Mouse (Mus musculus): ENCODE measurements at regions not wholly inside any gene's neighbourhood (a gene's known extent, or its start where the extent isn't known, plus 50 kb on each side); places are given as distances from the start of the nearest gene placed in this dataset.
A peak's percentile ranks its signal among the peaks of the same experiment; 100 is the strongest.

GRCm38 (mm10) chr17:49219512-49220197 lies 208.5 kb upstream of the Mocs1 start:
- no peak for DNase-seq

- DNase-seq = no peak
Measured at GRCm38 (mm10) chr17:49223212-49223611, 204.9 kb upstream of the Mocs1 start.

DNA sequence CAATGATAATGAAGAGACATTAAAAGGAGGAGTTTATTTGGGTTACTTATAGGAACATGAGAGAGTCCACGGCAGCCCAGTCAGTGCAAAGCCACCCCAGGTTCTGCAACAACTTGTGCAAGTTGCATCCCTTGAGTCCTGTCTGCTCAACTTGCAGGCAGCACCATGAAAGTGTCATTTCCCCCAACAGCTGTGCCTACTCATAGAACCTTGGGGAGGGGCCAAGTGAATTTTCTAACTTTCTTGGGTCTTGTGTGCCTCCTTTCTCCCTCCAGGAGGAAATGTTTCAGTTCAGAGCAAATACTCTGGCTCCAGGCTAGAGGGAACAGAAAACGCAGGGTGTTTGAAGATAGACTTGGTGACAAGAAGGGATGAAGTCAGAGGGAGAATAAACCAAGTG lies 204.5 kb upstream of the Mocs1 start:
- no peak for DNase-seq

- no peak for DNase-seq
Measured at GRCm38 (mm10) chr17:49225255-49226015, 202.7 kb upstream of the Mocs1 start.

DNA sequence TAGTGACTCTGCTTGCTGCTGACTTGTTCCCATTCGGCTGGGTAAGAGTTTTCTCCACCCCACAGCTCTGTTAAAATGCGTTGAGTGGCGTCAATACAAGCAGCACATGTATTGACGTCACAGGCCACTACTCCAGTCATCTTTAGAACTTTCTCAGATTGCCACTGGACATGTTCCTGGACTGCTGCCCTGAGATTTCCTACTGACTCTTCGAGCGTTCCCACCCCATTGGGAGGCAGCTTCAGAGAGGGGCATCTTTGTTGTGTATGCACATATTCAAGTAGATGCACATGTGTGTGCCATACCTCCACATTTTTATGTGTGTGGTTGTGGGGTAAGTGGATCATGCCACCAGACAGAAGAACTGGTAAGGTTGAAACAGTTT lies 202.2 kb upstream of the Mocs1 start:
- DNase-seq = no peak

DNA sequence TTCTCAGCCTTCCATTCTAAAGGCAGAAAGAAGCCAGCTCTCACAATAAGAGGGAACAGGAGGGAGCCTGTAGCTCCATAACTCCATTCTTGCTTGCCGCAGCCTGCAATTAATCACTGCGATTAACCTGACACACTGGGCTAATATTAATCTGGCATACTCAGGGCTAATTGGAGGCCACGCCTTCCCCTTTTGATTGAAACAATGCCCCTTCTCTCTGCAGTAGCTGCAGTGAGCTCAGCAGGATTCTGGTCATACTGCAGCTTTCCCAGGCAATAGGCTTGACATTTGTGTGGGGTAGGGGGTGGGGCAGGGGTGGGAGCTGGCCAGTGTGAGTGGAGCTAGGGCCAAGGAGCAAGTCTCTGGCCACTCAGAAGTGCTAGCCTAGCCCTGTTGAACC lies 196.9 kb upstream of the Mocs1 start:
- no peak for DNase-seq

DNA sequence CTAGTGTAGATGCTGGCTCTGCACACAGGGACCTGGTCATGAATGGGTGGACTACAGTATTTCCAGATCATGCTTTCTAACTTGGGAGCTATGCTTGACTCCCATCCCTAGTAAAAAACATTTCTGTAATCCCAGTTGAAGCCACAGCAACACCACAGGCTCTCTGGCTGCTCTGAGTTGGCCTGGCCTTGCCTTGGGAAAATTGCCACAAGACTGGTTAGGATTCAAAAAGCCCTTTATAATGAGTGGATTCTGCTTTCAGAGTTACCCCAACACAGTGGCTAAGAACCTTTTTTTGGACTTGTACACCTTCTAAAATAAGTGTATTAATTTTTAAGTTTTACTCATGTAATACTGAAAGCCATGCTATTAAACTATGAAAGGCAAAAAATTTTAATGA lies 188.1 kb upstream of the Mocs1 start:
- DNase-seq = no peak

DNA sequence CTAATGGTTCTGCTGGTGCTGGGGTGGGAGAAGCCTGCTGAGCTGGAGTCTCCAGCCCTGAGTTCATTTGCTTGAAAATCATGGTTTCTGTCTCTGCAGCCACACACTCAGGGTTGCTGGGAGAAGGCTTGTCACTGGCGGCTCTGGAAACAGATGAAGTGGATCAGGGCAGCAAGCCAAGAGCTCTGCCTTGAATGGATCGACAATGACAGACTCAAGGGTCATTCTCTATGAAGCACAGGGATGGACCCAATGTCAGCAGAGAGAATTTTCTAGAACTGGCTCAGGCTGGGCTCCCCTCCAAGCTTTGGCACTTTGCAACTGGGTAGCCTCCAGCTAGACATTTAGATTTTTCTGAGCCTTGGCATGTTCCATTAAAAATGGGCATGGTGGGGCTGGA lies 184.7 kb upstream of the Mocs1 start:
- DNase-seq = peak; percentile 31

- no peak for DNase-seq
Measured at GRCm38 (mm10) chr17:49245013-49245412, 183.1 kb upstream of the Mocs1 start.

DNA sequence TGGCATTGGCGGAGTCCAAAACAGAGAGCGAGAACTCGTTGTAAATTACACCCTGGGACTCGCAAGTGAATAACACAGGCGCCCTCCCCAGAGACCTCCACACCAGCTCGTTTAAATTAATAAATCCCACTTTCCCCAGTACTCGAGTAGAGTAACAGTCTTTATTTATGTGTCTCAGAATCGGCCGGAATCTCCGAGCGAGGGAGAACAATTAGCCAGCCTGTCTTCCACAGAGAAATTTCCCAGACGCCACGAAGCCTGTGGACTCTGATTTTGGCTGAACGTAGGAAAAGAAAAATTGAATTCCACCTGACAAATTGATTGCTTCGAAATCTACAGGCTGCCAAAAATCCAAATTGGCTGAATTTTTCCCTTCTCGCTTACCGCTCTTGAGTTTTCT lies 180.9 kb upstream of the Mocs1 start:
- no peak for DNase-seq

- no peak for DNase-seq
Measured at GRCm38 (mm10) chr17:49250726-49251537, 177.2 kb upstream of the Mocs1 start.

GRCm38 (mm10) chr17:49252271-49252670 lies 175.9 kb upstream of the Mocs1 start:
- DNase-seq = no peak

DNA sequence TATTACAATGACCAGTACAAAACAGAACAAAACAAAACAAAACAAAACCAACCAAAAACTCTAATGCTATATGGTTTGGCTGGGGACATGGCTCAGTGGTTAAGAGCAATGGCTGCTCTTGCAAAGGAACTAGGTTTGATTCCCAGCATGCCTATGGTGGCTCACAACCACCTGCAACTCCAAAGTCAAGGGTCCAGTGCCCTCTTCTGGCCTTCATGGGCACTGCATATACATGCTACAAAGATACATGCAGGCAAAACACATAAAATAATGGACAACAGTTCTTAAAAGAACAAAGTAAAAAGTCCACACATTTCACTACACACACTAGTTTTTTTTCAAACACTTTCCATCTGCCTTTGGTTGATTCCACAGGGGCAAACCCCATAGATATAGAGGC lies 169.7 kb upstream of the Mocs1 start:
- no peak for DNase-seq

DNA sequence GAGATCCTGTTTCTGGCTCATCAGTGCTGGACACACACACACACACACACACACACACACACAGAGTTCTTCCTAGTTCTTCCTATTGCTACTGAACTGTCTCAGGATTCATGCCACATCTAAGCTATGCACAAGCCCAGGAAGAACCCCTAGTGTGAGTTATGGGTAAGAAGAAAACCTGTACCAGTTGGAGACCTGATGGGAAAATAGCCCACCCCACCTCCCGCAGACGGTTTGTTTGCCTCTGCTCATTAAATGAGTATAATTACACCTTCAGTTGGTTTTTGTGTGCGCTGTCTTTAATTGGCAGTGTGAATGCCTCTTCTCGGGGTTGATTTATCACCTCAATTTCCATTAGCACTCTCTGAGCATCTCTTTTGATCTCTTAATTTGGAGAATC lies 165.8 kb upstream of the Mocs1 start:
- no peak for DNase-seq

- DNase-seq = no peak
Measured at GRCm38 (mm10) chr17:49266343-49266742, 161.8 kb upstream of the Mocs1 start.

DNA sequence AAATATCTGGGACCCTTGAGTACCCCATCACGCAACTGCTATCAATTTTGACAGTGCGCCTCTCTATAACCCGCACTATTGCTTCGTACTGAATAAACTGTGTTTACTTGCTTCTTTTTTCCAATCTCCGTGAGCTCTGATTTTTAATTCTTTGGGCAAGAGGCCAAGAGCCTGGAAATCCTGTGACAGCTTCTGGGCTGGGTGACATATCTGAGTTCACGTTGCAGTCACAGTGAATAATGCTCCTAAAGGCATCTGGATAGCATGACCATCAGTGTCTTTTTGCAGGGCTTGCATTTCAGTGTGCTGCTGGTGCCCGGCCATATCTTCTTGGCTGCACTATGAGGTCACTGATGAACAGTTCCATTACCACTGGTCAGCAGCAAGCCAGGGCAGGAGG lies 158.2 kb upstream of the Mocs1 start:
- DNase-seq = no peak

DNA sequence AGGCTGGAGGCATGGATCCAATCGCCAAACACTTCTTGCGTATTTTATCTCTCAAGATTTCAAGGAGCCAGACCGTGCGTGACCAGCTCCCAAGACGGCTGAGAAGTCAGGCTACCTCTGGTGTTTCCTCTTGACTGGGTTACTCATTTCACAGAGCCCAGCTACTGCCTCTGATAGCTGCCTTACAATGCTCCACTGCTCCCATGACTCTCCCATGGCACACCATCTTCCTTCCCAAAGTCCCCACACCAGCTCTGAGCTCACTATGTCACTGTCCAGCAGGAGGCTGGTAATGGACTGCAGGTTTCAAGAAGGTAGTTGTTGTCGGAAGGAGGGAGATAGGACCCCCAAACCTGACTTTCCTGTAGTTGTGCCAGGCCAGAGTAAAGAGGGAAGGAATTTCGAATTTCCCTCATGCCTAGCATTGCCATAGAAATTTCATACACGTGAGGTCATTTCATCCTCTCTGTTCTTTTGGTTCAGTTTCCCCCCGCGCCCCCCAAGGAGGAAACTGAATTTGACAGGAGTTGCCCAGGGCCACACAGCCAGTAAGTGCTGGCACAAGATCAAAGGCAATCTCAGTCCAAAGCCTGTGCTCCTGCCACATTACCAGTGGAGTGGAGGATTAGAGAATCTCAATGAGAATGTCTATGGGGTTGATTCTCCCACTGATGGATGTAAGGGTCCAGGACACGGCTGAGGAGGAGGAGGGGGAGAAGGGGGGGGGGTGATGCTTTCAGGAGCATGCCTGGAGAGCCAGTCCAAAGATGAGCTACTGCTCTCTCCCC lies 155.3 kb upstream of the Mocs1 start:
- no peak for DNase-seq

- no peak for DNase-seq
Measured at GRCm38 (mm10) chr17:49274936-49275335, 153.2 kb upstream of the Mocs1 start.

DNA sequence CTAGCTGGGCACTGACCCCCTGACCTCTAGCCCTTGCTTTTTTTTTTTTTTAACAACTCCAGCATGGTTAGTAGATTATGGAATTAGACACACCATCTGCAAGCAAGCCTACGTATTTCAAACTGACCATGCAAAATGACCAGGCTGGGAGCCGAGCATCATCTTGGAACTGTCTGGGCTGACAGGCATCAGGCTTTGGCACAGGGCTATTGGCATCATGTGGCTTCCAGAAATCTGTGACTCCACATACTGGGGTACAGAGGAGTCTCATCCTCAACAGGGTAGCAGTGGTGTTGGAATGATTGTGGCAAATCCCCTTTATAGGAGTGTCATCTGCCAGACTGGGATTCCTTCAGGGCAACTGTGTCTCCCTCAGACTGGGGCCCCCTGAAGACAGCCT lies 152.7 kb upstream of the Mocs1 start:
- DNase-seq = no peak

DNA sequence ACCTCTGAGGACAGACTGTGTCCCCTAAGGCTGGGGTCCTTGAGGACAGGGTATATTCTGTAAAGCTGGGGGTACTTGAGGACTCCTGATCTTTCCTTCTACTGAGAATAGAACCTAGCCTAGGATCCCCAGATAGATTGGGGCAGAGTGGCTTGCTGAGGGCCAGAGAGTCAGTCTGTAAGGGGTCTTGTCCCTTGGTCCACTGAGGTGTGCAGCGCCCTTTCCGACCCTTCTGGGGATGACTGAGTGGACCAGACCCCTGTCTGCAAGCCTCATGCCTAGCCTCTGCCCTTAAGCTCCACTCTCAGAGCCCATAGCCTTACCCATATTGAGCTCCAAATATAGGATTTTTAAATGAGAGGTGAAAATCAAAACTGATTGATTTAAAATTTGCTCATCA lies 152.2 kb upstream of the Mocs1 start:
- DNase-seq = no peak

GRCm38 (mm10) chr17:49278541-49278940 lies 149.6 kb upstream of the Mocs1 start:
- no peak for DNase-seq

DNA sequence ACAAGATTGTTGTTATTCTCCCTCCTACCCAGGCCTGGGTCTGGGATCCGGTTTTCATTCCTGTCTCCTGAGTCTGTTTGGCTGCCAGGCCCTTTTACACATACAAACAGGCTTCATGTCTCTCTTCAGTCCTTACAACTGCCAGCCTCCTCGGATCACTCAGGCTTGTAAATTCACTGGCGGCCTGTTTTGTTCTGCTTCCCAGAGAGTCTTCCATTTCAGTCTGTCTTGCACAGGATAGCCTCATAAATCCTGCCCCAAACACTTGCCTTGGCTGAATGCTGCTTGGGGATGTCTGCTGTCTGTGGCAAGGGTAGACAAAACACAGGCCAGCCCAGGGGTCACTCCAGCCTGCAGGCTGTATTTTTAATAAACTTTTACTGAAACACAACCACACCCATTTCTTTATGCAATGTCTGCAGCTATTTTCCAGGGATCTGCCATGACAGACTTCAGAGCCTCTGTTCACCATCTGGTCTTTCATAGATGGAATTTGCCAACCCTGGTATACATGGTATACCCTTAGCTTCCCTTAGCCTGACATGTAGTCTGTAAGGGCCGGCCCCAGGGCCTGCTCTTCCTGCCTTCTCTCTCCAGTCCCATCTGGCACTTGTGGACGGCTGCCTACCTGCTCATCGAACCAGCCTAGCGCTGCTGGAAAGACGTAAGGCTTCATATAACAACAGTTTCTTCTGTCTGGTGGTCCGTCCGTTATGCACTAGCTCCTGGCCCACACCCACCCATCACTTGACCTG lies 149.0 kb upstream of the Mocs1 start:
- DNase-seq = no peak
